Mouse (Mus musculus): Measurements from ENCODE around the gene Selenow. TPM values are rescaled to one million over a fixed set of nuclear protein-coding genes. Genes with fewer than 3 reads are reported as not detected.

The Selenow gene
- polyA plus RNA-seq, 1 experiment = 390 TPM

DNA sequence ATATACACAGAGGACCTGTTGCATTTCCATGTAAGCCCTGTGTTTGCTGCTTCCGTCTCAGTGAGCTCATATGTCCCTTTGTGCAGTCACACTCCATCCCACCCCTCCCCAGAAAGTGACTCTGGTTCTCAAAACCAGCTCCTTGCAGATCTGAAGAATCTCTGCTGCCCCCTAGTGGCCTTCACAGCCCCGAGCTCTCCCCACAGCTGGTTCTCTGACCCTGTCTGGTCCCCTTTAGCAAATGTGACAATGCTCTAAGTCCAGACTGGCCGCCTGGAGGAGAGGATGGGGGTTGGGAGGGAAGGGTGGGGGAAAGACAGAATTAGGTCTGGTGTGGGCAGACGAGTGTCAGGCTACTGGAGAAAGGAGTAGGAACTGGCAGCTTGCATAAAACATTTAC lies 10.0 kb downstream of the Selenow start:
- TF ChIP-seq CTCF (IDR thresholded peaks at IDR 0.05; ENCODE audit: borderline replicate concordance, insufficient read depth, low read length) (0 out of 2 replicates have a peak, but pooled peaks have one; percentile 11), POLR2A (IDR thresholded peaks at IDR 0.05; ENCODE audit: low read depth, low read length) (no peak)
- Histone ChIP-seq H3K4me3 (ENCODE audit: insufficient read depth, low read length) (no peak overlapping the region), H3K4me1 (ENCODE audit: control insufficient read depth, insufficient read depth, low read length) (no peaks in the 10 kb centered on the region), H3K27ac (ENCODE audit: insufficient read depth, low read length) (no peak overlapping the region)

DNA sequence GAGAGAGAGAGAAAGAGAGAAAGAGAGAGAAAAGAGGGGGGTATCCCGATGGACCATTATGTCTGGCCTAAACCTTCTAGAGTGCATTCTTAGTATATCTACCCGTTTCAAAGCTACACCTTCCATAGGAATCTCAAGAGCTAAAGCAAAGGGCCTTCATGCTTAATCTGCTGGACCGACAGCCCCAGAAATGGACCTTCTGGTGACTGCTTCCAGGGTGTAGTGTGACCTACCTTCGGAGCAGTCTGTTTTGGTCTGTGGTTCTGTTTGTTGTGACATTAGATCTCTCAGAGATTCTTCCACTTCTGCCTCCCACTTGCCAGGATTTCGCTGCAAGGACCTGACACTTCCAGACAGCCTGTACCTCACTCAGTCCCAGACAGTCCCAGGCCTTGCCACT lies 11.7 kb downstream of the Selenow start:
- no peak overlapping the region for H3K4me3 ChIP-seq (ENCODE audit: insufficient read depth, low read length)
- no peak overlapping the region for H3K27ac ChIP-seq (ENCODE audit: insufficient read depth, low read length)
- no peaks in the 10 kb centered on the region for H3K4me1 ChIP-seq (ENCODE audit: control insufficient read depth, insufficient read depth, low read length)
- TF ChIP-seq CTCF (IDR thresholded peaks at IDR 0.05; ENCODE audit: borderline replicate concordance, insufficient read depth, low read length) (no peak), POLR2A (IDR thresholded peaks at IDR 0.05; ENCODE audit: low read depth, low read length) (no peak)

GRCm38 (mm10) chr7:15907971-15908590 lies 14.1 kb downstream of the Selenow start:
- H3K27ac ChIP-seq (ENCODE audit: insufficient read depth, low read length) = no peak overlapping the region
- TF ChIP-seq CTCF (IDR thresholded peaks at IDR 0.05; ENCODE audit: borderline replicate concordance, insufficient read depth, low read length) (no peak), POLR2A (IDR thresholded peaks at IDR 0.05; ENCODE audit: low read depth, low read length) (no peak)
- no peaks in the 10 kb centered on the region for H3K4me1 ChIP-seq (ENCODE audit: control insufficient read depth, insufficient read depth, low read length)
- H3K4me3 ChIP-seq (ENCODE audit: insufficient read depth, low read length) = no peak overlapping the region

GRCm38 (mm10) chr7:15906602-15907001 lies 15.6 kb downstream of the Selenow start:
- TF ChIP-seq CTCF (IDR thresholded peaks at IDR 0.05; ENCODE audit: borderline replicate concordance, insufficient read depth, low read length) = no peak
- no peak for TF ChIP-seq POLR2A (IDR thresholded peaks at IDR 0.05; ENCODE audit: low read depth, low read length)
- H3K27ac ChIP-seq (ENCODE audit: insufficient read depth, low read length) = no peak overlapping the region
- no peaks in the 10 kb centered on the region for H3K4me1 ChIP-seq (ENCODE audit: control insufficient read depth, insufficient read depth, low read length)
- no peak overlapping the region for H3K4me3 ChIP-seq (ENCODE audit: insufficient read depth, low read length)

- H3K4me3 ChIP-seq (ENCODE audit: insufficient read depth, low read length) = no peak overlapping the region
- no peak overlapping the region for H3K27ac ChIP-seq (ENCODE audit: insufficient read depth, low read length)
- no peaks in the 10 kb centered on the region for H3K4me1 ChIP-seq (ENCODE audit: control insufficient read depth, insufficient read depth, low read length)
- no peak for TF ChIP-seq POLR2A (IDR thresholded peaks at IDR 0.05; ENCODE audit: low read depth, low read length)
- TF ChIP-seq CTCF (IDR thresholded peaks at IDR 0.05; ENCODE audit: borderline replicate concordance, insufficient read depth, low read length) = no peak
Observed at GRCm38 (mm10) chr7:15905861-15906260, 16.3 kb downstream of the Selenow start.

- Histone ChIP-seq H3K4me3 (ENCODE audit: insufficient read depth, low read length) (no peak overlapping the region), H3K4me1 (ENCODE audit: control insufficient read depth, insufficient read depth, low read length) (no peaks in the 10 kb centered on the region), H3K27ac (ENCODE audit: insufficient read depth, low read length) (no peak overlapping the region)
- no peak for TF ChIP-seq CTCF (IDR thresholded peaks at IDR 0.05; ENCODE audit: borderline replicate concordance, insufficient read depth, low read length)
- TF ChIP-seq POLR2A (IDR thresholded peaks at IDR 0.05; ENCODE audit: low read depth, low read length) = no peak
Observed at GRCm38 (mm10) chr7:15901366-15902048, 20.7 kb downstream of the Selenow start.

- H3K4me1 ChIP-seq (ENCODE audit: control insufficient read depth, insufficient read depth, low read length) = no peaks in the 10 kb centered on the region
- no peak overlapping the region for H3K4me3 ChIP-seq (ENCODE audit: insufficient read depth, low read length)
- TF ChIP-seq POLR2A (IDR thresholded peaks at IDR 0.05; ENCODE audit: low read depth, low read length) (no peak), CTCF (IDR thresholded peaks at IDR 0.05; ENCODE audit: borderline replicate concordance, insufficient read depth, low read length) (no peak)
- H3K27ac ChIP-seq (ENCODE audit: insufficient read depth, low read length) = no peak overlapping the region
Observed at GRCm38 (mm10) chr7:15894251-15894650, 28.0 kb downstream of the Selenow start.

DNA sequence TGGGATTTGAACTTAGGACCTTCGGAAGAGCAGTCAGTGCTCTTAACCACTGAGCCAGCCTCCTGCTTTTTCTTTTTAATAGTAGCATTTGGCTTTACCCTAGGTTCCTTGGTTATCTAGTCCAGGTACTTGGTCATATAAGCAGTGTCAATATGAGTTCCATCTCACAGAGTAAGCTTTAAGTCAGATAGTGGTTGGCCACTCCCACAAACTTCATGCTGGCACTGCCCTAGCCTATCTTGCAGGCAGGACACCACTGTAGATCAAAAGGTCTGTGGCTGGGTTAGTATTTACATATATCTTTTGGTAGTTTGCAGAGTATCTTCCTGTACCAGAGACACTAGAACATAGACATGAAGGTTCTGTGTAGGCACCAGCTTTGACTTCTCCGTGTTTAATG lies 38.1 kb downstream of the Selenow start:
- TF ChIP-seq POLR2A (IDR thresholded peaks at IDR 0.05; ENCODE audit: low read depth, low read length) (no peak), CTCF (IDR thresholded peaks at IDR 0.05; ENCODE audit: borderline replicate concordance, insufficient read depth, low read length) (no peak)
- Histone ChIP-seq H3K27ac (ENCODE audit: insufficient read depth, low read length) (no peak overlapping the region), H3K4me3 (ENCODE audit: insufficient read depth, low read length) (no peak overlapping the region), H3K4me1 (ENCODE audit: control insufficient read depth, insufficient read depth, low read length) (no peaks in the 10 kb centered on the region)

- H3K27ac ChIP-seq (ENCODE audit: insufficient read depth, low read length) = no peak within 1 kb of the TSS
- no peak within 1 kb of the TSS for H3K4me3 ChIP-seq (ENCODE audit: insufficient read depth, low read length)
- TF ChIP-seq CTCF (IDR thresholded peaks at IDR 0.05; ENCODE audit: borderline replicate concordance, insufficient read depth, low read length) = no peak
- TF ChIP-seq POLR2A (IDR thresholded peaks at IDR 0.05; ENCODE audit: low read depth, low read length) = no peak
Observed at GRCm38 (mm10) chr7:15882317-15882716, 39.9 kb downstream of the Selenow start, which contains the start of gene Crxos. Gene Crxos, plus strand, starts transcription at chr7:15882617.

DNA sequence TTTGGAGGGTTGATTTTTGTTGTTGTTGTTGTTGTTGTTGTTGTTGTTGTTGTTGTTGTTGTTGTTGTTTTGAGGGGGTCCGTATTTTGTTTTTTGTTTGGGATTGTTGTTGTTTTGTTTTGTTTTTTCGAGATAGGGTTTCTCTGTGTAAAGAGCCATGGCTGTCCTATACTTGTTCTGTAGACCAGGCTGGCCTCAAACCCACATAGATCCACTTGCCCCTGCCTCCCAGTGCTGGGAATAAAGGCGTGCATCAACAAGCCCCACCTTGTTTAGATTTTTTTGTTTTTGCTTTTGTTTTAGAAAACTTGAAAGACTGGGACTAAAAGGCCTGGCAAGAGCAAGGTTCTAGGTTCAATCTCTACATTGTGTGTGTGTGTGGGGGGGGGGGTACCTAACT lies 40.4 kb downstream of the Selenow start:
- Histone ChIP-seq H3K4me3 (ENCODE audit: insufficient read depth, low read length) (no peak overlapping the region), H3K4me1 (ENCODE audit: control insufficient read depth, insufficient read depth, low read length) (no peaks in the 10 kb centered on the region), H3K27ac (ENCODE audit: insufficient read depth, low read length) (no peak overlapping the region)
- TF ChIP-seq POLR2A (IDR thresholded peaks at IDR 0.05; ENCODE audit: low read depth, low read length) = no peak
- TF ChIP-seq CTCF (IDR thresholded peaks at IDR 0.05; ENCODE audit: borderline replicate concordance, insufficient read depth, low read length) = no peak

More at GRCm38 (mm10) chr7:15882317-15882716, 39.9 kb downstream of the Selenow start, which contains the start of gene Crxos:
- no peaks in the 10 kb centered on the region for H3K4me1 ChIP-seq (ENCODE audit: control insufficient read depth, insufficient read depth, low read length)

All from embryonic fibroblast, embryonic 13.5 days (primary cell).